Mouse (Mus musculus) 3134 (cell line): ENCODE measurements around the gene Tnik.

ENCODE experiments used
- DNase-seq: peaks from one replicate; pipeline ENCODE4 v3.0.0-alpha.2; 2011; ENCODE audit warnings: low spot score; ENCODE audit not compliant: insufficient read length; ENCODE audit errors: extremely low read depth

Gene Tnik

DNA sequence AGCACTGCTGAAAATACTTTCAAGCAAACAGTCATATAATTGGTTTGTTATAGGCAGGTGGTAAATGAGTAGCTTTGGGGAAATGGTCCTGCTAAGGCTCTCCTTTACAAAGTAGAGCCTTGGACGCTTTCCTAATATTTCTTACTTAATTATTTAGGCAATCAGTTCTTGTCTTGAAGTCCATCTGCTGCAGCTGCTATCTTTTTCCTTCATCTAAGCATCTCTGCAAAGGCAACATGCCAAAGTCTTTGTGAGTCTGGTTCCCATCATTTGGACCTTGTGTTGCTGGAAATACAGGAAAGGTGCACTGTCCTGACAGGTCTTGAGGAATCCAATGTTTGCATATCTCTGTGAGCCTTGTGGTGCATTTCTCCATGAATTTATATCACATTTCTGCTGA is 82.9 kb downstream of the Tnik start:
- DNase-seq: no peak

DNA sequence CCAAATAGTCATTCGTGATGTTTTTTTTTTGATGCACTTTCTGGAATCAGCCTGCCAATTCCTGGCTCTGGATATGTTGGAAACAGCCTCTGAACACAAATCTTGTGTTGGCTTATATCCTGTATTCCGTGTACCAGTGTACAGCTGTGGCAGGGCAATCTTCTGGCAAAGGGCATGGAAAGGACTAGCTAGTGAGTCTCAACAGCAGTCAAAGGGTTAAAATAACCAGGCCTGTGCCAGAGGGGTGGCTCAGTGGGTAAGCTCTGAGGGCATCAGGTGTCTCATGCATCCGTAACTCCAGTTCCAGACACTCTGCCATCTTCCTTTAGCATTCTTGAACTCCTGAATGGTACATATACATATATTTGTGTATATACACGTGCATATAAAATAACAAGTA is 83.5 kb downstream of the Tnik start:
- DNase-seq: no peak

DNA sequence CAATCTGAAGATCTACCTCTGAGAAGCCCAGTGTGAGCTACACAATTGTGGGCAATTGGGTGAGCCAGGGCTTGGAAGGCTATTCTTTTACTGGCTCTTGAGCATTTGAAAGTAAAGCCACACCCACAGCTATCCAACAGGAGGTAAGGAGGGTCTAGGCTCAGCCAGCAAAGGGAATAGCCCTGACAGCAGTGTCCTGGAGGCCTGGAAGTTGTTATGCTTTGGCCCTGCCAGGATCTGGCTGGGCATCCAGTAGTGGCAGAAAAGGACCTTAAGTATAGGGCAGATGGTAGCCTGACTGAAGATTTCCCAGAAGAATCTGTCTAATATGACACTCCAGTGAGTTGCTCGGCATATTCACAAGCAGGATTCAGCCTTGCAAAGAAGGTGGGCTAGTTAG is 85.7 kb downstream of the Tnik start:
- DNase-seq: no peak

DNA sequence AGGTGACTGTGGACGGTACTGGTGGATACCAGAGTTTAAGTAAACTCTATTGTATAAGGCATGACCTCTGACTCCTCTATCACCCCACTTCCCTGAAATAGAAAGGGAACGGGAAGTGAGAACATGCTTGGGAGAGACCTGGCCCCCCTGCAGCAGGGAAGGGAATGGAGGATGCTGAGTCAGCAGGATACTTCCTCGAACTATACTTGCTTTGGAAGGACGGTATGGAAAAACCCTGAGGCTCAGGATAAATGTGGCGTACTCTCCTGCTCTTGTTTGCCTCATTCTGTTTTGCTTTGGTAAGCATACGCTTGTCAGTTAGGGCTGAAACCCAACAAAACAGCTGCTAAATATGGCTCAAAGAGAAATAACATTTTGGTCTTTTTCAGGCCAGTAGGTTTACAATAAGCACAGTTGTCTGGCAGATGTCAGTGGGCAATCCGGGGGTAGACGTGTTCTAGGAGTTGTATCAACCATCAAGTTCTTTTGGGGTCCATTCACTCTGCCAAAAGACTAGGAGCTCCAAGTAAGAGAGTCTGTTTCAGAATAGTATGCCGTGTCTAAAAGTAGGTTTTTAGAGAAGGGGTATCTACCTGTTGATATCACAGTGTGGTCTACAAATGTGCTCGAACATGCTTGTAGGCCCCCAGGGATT is 87.3 kb downstream of the Tnik start:
- DNase-seq: no peak

DNA sequence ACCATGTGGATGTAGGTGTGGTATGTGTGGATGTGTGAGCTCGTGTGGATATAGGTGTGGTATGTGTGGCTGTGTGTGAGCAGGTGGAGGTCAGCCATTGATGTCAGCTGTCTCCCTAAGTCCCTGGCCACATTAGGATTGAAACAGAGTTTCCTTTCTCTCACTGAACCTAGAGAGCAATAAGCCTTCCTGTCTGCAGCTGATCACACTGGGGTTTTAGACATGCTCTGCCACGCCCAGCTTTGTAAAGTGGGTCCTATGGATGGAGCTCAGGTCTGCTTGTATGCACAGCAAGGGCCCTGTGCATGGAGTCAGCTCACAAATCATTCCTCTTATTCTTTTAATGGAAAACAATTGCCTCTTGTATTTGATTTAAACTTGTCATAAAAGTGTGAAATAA is 95.4 kb downstream of the Tnik start:
- DNase-seq: no peak

DNA sequence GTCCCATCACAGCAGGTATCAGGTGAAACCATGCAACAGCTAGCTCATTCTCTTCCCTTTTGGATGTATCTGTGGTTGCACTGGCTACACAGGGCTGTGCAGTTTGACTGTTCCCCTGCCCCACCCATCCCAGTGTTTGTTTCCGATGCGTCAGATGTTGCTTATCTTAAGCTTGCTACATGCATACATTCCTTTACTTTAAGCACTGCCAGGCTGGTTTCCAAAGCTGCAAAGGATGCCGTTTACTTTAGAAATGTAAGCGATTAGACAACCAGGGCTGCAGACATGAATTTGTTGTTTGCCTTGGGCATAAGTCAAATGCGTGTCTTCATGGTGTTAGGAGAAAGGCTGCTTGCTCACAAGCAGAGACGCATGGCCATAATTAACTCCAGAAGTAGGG is 96.1 kb downstream of the Tnik start:
- DNase-seq: no peak

DNA sequence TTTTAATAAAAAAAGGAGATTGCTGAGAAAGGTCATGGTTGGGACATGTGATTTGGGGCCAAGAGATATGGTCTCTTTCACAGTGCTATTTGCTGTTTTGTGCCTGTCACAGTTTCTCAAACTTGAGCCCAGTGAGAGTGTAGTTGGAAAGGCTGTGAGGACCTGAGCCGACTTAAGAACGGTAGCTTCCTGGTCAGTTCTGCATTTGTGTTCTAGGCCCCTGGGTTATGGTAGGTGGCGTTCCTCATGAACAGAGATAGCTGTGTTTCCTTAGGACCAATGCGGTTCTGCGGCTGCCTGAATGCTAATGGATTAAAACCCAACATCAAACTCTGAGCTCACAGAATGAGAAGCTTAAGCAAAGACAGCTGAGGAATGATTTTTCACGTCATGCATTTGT is 98.0 kb downstream of the Tnik start:
- DNase-seq: no peak

DNA sequence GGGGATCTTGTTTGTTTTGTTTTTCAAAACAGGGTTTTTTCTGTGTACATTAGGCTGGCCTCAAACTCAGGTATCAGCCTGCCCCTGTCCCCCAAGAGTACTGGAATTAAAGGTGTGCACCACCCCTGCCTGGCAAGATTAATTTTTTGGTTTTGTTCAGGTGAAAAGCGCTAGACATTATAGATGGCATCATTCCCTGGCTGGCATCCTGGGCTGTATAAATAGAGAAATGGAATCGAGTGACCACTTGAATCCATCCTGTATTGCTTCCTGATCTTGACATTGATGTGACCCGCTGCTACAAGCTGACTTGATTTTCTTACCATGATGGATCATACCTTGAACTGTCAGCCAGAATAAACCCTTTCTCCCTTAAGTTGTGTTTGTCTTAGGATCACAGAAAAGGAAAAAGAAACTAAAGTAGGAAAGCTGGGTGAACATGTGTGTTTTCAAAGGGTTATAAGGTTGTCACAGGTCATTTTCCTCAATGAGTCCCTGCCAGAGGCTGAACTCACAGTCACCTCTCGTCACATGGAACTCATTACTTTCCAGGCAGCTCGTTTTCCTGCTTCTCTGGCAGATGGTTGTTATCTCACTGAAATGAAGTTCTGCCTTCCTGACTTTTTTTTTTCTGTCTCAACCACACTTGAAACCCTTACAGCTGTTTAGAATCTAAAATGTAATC is 100.6 kb downstream of the Tnik start:
- no peak for DNase-seq

DNA sequence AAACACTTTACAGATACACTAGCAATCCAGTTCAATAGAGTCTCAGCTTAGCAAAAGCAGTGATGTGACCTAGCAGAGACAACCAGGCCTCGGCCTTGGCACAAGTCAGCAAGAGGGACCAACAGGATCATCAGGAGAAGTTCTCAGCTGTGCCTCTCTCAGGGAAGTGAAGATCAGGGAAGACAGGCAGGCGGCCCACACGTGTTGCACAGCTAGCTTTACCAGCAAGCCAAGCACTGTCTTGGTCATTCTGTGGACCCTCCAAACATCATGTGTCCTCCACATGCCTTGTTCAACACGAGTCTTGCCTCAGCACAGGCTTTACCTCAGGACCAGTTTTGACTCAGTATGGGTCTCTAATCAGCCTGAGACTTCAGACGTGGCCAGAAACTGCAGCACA is 105.7 kb downstream of the Tnik start:
- DNase-seq: no peak

DNA sequence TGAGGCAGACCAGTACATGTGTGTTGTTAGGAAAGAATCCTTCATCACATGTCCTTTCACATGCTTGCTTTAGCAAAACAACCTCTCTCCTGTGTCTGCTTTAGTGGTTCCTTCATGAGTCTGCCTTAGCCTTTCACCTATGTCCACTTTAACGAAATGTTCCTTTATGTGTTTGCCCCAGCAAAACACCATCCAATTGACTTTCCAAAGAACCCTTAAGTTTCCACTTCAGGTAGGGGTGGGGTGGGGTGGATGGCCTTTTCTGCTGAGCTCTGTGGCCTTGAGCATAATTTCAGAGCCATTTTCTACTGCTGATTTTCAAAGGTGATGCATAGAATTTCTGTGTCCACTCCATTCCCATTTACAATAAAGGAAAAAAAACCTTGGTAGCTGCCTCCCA is 106.3 kb downstream of the Tnik start:
- DNase-seq: no peak

DNA sequence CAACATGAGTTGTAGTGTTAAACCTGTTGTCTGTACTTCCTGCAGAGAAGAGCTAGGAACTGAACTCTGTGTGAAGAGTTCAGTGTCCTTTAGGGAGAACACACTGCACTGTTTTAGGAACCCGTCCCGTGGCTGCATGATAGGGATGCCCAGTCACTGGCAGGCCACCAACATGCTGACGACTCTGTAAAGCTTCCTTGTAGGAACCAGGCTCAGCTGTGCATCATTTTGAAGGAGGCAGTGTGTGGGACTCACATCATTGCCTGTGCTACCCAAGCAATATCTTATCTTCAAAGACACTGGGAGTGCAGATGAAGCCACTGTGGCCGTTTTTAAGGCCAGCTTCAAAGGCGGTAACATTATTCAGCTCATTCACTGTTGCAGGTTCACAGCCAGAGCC is 106.7 kb downstream of the Tnik start:
- no peak for DNase-seq

DNA sequence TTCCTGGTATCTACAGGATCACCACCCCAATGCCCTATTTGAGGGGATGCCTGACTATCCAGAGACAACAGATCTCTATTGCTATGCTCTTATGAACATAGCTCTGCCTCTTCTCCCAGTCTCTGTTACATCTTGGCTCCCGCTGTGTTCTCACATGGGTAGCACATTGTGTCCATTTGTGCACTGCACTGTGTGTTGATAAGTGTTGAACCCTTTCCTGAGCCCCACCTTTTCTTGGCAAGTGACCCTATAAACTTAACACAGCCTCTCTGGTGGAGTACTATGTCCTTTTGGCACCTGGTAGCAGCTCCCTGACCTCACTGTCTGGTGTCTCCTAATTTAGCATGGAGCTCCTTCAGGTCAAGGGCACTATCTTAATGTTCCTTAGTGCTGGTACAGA is 108.6 kb downstream of the Tnik start:
- DNase-seq: no peak

DNA sequence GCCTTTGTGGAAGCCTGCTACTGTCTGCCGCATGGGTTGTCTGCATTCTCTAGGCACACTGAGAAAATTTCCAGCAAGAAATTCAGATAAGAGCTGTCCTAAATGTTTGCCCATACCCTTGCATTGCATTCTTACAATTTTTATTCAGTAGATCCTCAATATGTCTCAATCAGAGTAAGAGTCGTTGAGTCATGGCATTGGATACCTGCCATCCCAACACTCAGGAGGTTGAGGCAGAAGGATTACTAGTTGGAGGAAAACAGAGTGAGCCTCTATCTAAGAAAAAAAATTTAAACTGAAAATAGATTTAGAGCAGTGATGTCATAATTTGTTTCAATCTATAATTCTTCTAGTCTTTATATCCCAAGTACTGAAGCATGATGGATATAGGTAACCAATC is 109.4 kb downstream of the Tnik start:
- DNase-seq: no peak

DNA sequence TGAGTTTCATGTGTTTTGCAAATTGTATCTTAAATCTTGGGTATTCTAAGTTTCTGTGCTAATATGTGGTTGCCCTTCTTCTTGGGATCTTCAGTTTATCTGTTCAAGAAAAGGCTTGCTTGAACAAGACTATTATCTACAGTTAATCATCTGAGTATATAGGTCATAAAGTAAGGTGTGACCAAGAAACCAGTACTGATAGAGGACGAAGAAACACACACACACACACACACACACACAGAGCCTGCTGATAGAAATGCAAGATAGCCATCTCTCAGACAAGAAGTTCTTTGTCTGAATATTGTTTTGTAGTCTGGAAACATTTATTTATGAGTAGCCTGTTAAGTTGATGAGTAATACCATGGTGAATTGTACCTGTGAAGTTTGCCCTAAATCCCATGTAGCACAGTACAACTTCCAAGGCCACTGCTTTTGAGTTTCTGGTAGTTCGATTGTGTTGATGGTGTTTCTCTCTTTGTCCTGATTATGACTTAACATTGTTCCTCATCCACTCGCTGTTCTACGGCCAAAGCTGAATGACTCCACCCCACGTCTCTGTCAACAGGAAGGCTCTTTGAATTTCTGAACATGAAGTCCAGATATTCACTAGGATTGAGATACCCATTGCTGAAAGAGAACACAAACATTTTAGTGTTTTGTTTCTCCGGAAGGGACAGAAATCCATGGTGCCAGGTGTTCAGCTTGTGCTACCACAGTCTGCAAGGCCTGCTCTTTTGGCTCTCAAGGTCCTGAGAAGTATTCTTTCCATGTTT is 111.9 kb downstream of the Tnik start:
- DNase-seq: no peak

DNA sequence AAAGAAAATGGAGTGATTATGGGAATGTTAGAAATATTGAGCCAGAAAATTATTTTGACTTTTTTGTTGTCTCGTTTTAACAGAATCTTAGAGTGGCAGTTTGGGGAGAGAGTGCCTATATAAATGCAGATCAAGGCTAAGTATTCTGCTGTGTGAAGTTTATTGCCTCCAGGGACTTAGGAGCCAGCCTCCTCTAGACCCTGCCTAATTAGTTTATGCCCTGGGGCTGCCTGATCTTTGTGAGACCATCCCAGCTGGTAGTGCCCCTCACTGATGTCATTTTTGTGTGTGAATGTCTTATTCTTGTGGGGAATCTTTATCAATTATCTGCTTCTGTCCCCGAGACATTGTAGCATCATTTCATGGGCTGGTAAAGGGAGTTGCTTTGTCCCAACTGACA is 117.2 kb downstream of the Tnik start:
- no peak for DNase-seq

DNA sequence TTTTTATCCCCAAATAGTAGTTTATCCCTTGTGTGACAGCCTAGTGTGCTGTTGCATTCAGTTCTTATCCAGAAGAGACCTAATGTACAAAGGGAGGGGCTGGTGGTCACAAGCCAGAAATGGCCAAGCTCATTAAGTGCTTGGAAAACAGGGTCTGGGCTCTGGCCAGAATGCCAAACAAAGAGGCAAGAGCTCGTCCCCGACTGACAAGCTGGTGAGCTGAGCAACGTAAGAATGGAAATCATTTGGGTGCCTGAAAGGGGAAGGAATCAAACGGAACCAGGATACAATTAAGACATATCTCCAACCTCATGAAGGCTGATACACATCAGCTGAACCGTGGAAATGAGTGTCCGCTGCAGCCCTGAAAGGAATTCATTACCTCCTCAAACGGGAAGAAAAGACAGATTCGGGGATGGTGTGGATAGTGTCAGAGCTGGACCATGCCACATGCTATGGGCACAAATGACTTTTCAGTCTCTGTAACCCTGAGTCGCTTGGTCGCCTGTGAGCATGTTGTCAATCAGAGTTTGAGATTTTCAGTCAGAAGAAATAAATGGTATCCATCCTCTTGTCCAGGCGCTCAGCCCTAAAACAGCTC is 120.6 kb downstream of the Tnik start:
- DNase-seq: no peak

DNA sequence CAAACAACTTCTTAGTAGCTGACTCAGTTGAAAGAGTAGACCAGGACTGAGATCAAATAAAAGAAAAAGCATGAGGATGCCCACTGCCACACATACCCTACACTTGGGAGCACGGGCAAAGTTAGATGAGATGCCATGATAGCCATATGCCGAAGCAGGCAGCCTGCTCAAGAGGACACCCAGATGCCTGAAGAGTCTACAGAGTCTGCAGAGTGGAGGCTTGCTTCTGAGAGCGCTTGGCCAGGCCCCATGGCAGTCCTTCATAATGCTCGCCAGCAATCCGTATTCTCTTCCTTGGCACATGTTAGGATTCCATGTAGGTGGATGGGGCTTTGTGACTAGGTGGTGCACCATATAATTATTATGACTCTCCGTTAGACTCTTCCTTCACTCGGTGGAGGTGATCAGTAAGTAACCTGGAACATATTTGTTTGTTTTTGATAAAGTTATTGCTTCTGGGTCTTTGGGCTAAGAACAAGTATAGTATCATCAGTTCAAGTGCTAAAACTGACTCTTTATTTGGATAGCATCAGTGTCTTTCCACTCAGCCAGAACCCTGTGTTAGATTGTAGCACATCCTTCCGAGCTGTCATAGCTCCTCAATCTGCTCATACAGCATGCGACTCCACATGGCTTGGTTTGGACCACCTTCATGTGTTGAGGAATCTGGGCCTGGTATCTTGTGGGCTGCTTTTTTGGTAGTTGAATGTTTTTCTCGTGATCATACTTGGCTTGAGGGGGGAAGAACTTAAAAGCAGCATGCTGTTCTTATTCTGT is 122.4 kb downstream of the Tnik start:
- DNase-seq: no peak

DNA sequence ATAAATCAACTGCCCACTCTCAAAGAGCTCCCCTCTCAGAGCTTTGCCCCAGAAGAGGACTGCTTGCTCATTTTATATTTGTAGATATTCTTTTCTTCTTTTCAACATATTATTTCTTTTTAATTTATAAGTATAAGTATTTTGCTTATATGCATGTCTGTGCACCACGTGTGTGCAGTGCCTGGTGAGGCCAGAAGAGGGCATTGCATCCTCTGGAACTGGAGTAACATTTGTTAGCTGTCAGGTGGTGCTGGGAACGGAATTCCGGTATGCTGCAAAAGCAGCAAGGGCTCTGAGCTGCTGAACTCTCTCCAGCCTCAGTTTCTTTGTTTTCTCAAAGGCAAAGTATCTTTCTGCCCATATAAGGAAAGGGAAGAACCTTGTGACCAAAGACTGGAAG is 125.5 kb downstream of the Tnik start:
- DNase-seq: no peak

DNA sequence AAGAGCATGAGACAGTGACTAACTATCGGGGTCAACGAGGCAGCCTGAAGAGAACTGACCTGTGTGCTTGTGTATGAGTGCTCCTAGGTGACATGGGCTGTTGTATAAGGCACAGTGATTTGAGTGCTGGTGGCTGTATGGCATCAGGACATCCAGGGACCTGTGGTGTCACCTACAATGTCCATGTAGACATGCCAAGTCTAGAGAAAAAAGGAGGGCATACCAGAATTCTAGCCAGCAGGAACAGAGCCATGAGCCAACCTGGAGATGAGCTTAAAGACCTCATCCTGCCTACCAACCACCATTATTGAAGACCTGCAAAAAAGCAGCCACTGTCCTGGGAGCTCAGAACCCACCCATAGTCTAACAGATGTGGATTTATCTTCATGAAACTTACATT is 127.2 kb downstream of the Tnik start:
- DNase-seq: no peak

DNA sequence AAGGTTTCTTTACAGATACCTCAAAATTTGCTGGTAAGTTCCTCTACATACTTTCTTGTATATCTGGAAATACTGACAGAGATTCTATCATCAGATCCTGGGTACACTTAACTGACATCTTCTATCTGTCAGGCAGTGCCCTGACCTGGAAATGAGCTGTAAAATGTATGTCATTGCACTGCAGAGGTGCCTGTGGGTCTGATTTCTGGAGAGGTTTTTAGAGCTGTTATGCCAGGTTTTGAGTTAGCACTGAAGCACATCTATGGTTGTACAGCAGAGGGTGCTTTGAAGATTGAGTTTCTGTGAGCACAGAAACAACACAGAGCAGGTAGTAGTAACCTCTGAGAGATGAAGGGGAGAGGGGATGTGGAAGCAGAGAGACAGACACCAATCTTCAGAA is 129.5 kb downstream of the Tnik start:
- DNase-seq: no peak

DNA sequence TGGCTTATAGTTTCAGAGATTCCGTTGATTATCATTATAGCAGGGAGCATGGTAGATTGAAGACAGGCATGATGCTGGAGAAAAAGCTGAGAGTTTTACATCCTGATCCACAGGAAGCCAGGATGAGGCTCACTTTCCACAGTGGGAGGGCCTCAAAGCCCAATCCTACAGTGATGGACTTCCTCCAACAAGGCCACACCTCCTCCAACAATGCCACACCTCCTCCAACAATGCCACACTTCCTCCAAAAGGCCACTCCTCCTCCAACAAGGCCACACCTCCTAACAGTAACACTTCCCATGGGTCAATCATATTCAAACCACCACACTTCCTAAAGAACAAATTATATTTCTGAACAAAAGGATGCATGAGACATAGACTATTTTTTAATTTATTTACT is 135.8 kb downstream of the Tnik start:
- no peak for DNase-seq
